Mouse (Mus musculus) MEL-GATA-1-ER (cell line): Measurements from ENCODE around the gene Trim62.

Experiments
- DNase-seq: peaks from one replicate; pipeline ENCODE4 v3.0.0-alpha.2; 2012; ENCODE audit warnings: low read depth; ENCODE audit errors: extremely low read depth

Gene Trim62

GRCm38 (mm10) chr4:128883379-128883781 lies at the start of gene Trim62:
Gene Trim62, plus strand, starts transcription at chr4:128883580.
- no peak for DNase-seq

DNA sequence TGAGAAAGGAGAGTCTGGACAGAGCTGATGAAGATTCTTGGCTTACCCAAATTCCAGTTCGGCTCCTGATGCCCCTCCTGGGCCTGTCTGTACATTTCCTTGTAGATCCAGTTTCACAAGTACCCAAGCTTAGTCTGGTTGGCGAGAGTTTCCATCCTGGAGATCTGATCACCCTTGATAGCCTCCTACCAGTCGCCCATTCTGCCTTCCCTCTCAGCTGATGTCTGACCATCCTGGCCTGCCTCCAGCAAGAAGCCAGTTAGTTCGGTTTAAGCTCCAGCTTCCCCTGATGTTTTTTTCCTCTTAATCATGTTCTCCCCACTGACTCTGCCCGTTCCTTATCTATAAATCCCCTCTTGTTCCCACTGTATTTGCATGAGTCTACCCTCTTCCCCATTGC lies 45.2 kb upstream of the Trim62 start:
- DNase-seq, result no peak

DNA sequence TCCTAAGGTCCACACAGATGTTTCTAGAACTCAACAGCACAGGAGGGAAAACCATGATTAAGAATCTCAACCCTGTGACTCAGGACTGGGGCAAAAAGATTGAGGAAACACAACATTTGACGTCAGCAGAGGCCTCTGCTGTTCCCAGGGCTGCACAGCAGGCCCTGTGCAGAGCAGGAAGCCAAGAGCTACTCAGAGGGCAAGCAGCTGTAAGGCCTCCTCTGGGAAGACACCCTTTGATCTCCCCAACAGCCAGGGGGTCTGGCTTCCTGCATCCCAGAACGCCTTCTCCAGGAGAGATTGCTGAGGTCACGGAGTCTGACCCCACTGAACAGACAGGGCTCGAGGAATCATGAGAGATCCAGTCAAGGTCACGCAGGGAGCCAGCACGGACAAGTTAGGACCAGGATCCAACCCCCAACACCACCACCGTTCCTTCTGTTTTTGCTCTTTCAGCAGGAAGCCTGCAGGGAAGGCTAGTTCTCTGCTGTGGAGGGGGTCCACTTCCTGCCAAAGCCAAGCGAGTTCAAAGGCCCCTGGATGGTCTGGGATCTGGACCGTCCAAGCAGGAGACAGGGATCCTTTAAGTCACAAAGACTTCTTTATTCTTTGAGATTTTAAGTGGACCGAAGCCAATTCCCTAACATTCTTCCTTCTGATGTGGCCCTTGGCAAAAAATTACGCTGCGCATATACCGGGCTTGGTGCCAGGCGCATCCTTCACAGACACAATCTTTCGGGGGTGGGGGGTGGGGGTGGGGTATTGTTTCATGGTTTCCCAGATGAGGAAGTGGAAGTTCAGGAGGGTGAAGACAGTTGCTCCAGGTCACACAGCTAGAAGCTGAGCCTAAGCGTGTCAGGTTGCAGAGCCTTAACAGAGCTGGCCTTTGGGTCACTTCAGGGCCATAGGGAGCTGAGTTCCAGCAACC lies 43.3 kb upstream of the Trim62 start:
- DNase-seq, result no peak

DNA sequence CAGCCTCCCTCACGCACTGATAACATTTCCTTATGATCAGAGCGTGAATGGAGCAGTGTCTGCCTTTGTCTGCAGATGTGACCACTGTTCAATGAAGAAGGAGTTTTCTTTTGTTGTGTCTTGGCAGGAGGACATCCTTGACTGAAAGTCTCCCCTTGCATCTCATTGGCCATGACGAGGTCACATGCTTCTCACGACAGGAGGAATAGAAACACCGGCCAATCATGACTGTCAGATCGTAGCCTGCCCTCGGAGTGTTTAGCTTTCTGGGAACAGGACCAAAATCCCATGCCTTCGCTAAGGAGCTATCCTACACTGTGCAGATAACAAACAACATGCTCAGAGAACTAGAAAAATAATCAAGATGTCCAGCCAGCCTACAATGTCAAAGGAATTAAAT lies 42.1 kb upstream of the Trim62 start:
- DNase-seq, result peak; percentile 51

DNA sequence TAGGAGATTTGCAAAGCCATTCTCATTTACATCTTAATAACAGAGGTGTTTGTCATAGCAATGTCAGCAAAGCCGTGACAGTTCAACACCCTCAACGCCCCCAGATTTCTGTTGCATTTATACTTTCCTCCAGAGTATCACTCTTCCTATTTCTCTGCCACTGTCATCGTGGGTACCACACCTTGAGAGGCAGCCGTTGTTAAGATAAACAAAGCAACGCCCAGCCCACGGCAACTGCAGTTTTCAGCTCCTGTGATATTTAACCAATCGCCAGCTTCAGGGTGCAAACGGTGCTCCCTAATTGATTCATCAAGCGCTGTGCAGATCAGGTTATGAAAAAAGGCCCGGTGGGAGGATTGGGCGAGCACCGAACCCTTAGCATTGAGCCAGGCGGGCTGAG lies 38.8 kb upstream of the Trim62 start:
- no peak for DNase-seq

GRCm38 (mm10) chr4:128845367-128845973 lies 37.9 kb upstream of the Trim62 start:
- no peak for DNase-seq

DNA sequence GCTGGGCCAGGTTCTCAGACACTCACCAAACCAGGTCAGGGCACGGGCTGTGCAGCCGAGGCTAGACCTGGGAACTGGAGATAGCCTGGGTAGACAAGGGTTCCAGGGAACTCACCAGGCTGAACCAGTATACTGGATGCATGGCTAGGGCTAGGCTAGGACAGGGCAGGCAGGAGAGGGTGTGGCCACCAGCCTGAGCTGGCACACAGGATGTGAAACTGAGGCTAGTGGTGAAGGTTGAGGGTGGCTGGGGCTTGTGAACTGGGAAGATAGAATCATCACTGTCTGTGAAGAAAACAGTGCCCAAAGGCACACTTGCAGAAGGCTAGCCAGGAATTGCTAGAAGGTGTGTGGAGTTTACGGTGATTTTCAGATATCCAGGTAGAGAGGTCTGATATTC lies 34.4 kb upstream of the Trim62 start:
- DNase-seq, result no peak

- no peak for DNase-seq
Observed at GRCm38 (mm10) chr4:128849686-128850085, 33.7 kb upstream of the Trim62 start.

DNA sequence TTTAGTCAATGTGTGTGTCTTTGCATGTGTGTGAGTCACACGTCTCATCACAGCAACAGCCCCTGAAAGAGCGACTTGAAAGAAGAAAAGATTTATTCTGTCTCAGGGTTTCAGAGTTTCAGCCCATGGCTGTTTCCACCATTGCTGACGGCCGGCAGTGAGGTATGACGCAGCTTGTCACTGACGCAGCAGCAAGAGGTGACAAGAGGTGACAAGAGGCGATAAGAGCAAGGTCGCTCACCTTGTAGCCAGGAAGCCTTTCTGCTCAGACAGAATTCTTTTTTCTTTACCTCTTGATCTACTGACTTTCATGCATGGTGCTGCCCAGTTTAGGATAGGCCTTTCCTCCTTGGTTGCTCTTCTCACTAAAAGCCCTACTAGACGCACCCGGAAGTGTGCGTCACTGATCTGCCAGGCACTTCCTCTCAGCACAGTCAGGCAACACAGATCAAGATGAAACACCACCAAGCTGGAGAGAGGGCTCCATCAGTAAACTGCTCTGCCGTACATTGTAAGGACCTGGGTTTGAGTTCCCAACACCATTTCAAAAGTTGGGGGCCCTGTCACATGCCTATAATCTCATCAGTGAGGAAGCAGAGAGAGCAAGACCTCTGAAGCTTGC lies 31.0 kb upstream of the Trim62 start:
- no peak for DNase-seq

DNA sequence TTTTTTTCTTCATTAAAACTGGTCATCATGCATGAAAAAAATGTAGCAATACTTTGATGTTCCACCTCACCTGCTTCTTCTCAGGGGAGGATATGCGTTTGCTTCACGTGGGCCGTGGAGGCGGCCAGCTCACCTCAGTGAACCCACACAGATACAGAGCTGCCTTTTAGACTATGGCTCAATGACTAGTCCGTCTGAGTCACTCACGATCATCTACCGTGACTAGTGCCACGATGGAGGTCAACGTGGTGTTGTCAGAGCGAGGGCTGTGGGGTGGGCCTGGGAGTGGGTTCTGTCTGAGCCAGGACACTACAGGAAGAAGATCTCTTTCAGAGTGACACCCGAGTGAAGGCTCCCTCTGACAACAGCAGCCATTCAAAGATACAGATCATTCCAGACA lies 30.3 kb upstream of the Trim62 start:
- DNase-seq, result no peak

- DNase-seq, result peak; percentile 42
Observed at GRCm38 (mm10) chr4:128855613-128856040, 27.8 kb upstream of the Trim62 start.

- DNase-seq, result no peak
Observed at GRCm38 (mm10) chr4:128857212-128857611, 26.2 kb upstream of the Trim62 start.

GRCm38 (mm10) chr4:128858226-128858625 lies 25.2 kb upstream of the Trim62 start:
- peak; percentile 53 for DNase-seq

- no peak for DNase-seq
Observed at GRCm38 (mm10) chr4:128858878-128859277, 24.5 kb upstream of the Trim62 start.

DNA sequence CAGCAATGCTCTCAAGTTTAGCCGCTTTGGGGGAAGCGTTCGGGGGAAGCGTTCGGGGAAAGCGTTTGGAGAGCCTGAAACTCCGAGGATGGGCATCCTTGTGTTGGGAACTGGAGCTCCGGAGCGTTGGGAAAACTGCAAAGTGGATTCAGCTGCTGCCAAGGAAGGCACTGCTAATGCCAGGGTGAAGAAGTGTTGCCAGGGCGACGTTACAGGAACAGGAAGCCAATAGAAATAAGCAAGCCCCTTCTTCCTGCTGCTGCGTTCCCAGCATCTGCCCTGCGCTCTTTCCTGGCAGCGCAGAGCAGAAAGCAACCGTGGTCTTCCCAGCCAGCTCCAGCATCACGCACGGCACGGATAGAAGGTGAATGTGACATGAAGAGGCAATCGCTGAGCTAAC lies 10.4 kb upstream of the Trim62 start:
- DNase-seq, result no peak

DNA sequence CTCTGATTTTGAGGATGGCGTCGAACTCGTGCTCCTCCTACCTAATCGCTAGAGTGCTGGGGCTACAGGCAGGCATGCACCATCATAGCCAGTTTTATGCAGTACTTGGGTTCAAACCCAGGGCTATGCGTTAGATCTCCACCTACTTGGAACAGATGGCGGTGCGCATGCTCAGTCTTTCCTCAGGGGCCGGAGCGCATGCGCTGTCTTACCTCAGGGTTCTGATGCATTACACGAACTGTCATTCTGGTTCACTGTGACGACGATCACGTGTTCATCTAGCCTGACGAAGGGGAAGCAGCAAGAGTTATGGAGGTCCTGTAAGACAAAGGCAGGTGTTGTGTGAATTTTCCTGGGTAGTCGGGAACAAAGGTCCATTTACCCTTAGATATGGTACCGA lies 9.3 kb upstream of the Trim62 start:
- DNase-seq, result no peak

DNA sequence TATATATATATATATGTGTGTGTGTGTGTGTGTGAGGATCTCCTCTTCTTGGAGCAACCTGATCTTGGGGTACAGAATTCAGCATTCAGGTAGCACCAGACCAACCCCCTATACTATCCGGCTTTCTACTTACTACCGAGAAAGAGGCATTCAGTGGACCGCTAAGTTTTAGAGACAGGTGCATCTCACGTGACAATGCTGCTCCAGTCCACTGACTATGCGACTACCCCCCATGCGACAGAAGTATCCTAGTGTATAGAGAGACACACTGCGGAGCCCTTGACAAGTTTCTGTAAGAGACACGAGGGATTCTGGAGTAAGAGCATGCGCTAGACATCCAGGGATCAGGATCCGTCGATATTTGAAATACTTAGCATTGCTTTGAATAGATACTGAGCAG lies 7.9 kb upstream of the Trim62 start:
- DNase-seq, result no peak

GRCm38 (mm10) chr4:128877520-128877919 lies 5.9 kb upstream of the Trim62 start:
- DNase-seq, result no peak

DNA sequence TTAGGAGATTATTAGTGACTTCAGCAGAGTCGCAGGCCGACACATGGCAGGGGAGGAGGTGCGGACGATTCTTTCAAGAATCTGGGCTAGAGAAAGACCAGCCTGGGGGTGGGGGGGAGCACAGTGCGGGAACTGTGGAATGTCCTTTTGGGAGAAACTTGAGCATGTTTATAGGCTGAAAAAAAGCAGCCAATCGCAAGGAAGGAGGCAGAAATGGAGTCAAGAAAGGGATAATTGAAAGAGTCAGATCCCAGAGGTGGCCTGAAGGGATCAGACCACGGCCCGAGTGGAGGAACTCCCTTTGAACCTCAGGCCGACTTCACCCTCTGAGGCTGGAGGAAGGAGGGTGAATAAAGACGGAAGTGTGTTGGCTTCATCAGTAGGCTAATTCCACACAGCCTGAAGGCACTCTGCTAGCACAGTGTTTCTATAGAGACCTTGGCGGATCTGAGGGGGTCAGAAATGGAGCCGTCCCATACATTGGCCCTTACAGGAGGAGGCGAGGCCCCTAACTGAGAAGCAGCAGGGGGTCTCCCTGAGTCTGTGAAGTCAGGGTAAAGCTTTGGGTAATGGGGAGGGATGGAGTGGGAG lies 4.4 kb upstream of the Trim62 start:
- no peak for DNase-seq

GRCm38 (mm10) chr4:128883801-128884710 lies 676 bp downstream of the Trim62 start:
- peak; percentile 19 for DNase-seq

DNA sequence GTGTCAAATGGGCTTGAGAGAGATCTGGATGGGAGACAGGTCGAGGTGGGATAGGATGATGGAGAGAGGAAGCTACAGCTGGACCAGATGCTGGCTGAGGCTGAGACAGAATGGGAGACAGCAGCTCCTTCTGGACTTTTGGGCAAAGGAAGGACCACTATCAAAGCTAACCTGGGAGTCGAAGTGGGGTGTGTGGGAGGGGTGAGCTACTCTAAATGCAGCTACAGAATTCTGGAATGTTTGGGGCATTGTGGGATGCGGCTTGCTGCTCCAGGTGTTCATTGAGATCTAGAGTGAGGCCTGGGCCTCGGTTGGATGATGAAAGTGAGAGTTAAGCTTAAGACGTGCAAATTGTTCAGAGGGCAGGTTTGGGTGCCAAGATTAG lies 1.3 kb downstream of the Trim62 start:
- no peak for DNase-seq
